Mouse (Mus musculus): ENCODE measurements around the gene H2afy2. TPM values are rescaled to one million over a fixed set of nuclear protein-coding genes. Genes with fewer than 3 reads are reported as not detected.

The H2afy2 gene
- polyA plus RNA-seq, 1 experiment from 2014 or later: 76.8 TPM

DNA sequence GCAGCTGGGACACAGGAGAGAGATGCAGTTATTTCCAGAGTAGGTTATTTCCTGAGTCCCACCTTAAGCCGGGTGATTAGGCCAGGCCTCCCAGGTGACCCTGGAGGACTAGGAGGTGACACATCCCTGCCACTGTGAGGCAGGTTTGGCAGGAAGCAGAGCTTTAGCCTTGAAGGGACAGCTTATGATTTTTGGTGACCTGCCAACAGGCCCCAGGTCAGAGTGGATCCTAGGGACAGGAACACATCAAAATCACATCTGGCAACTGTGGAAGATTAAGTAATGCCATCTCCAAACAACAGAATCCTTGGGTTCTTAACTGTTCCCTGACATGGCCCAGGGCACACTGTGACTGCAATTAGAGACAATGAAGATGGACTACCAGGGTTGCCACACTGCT, 42.6 kb downstream of the H2afy2 start:
- WGBS: 87% methylated on average over 1 of the region's 1 CpGs
- no peak for ATAC-seq

DNA sequence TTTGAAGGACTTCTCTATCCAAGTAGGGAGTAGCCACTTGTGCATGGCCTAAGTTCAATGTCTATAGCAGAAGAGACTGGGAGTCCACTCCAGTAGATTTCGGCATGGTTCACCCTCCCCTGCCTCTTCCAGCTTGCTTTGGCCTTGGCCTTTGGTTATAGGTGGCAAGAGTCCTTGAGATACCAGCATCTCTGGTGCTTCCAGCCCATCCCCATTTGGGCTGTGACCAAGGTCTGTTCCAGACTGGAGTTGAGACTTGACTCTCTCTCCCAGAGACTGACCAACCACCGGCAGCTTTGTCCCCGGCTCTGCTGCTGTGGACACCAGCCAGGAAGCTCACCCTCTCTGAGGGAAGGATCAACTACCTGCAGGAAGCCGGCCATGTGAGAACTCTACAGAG, 45.8 kb downstream of the H2afy2 start:
- WGBS: 88% methylated on average over 4 of the region's 4 CpGs
- Histone ChIP-seq H3K27ac (ENCODE audit: low read length) (no peak overlapping the region), H3K4me3 (ENCODE audit: low read length) (no peak overlapping the region), H3K9ac (ENCODE audit: low read depth, low read length) (no peak overlapping the region), H3K4me1 (ENCODE audit: control insufficient read depth, insufficient read depth, low read length) (no peaks in the 10 kb centered on the region; the same call in 1 of the 2 replicates), H3K4me2 (ENCODE audit: low read depth, low read length) (no peak overlapping the region), H3K36me3 (ENCODE audit: control insufficient read depth, insufficient read depth, low read length) (peaks cover 7% of the 10 kb centered on the region; the same call in 1 of the 2 replicates), H3K27me3 (replicated peaks; ENCODE audit: control insufficient read depth, insufficient read depth, low read length) (no peaks in the 10 kb centered on the region), H3K9me3 (ENCODE audit: control insufficient read depth, low read length) (no peaks in the 10 kb centered on the region; the same call in 1 of the 2 replicates)
- no peak for ATAC-seq

More for the DNA sequence above, 42.6 kb downstream of the H2afy2 start:
- Histone ChIP-seq H3K9me3 (ENCODE audit: control insufficient read depth, low read length) (no peaks in the 10 kb centered on the region; the same call in 1 of the 2 replicates), H3K4me3 (ENCODE audit: low read length) (no peak overlapping the region), H3K4me2 (ENCODE audit: low read depth, low read length) (no peak overlapping the region), H3K27me3 (replicated peaks; ENCODE audit: control insufficient read depth, insufficient read depth, low read length) (no peaks in the 10 kb centered on the region), H3K9ac (ENCODE audit: low read depth, low read length) (no peak overlapping the region), H3K27ac (ENCODE audit: low read length) (no peak overlapping the region), H3K4me1 (ENCODE audit: control insufficient read depth, insufficient read depth, low read length) (no peaks in the 10 kb centered on the region), H3K36me3 (ENCODE audit: control insufficient read depth, insufficient read depth, low read length) (peaks cover 23% of the 10 kb centered on the region)

DNA sequence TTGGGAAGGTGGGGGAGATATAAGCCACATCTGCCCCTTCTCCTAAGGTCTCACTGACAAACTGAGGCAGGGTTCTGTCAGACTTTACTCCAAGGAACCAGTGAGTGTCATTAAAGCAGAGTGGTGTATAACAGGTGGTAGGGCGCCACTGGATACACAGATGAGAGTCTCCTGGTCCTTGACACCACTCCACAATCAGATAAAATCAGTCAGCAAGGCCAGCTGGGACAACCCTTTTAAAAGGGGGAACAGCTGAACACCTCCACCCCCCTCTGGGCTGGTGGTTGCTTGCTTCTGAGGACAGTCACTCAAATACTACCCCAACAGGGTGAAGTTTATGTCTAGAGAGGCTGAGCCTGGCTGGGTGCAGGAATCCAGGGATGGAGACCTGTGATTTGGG, 46.4 kb downstream of the H2afy2 start:
- H3K36me3 ChIP-seq (ENCODE audit: control insufficient read depth, insufficient read depth, low read length): peaks cover 7% of the 10 kb centered on the region; the same call in 1 of the 2 replicates
- no peak overlapping the region for H3K9ac ChIP-seq (ENCODE audit: low read depth, low read length)
- H3K4me1 ChIP-seq (ENCODE audit: control insufficient read depth, insufficient read depth, low read length): no peaks in the 10 kb centered on the region; the same call in 1 of the 2 replicates
- H3K4me3 ChIP-seq (ENCODE audit: low read length): no peak overlapping the region
- no peak overlapping the region for H3K27ac ChIP-seq (ENCODE audit: low read length)
- no peaks in the 10 kb centered on the region; the same call in 1 of the 2 replicates for H3K9me3 ChIP-seq (ENCODE audit: control insufficient read depth, low read length)
- 81% methylated on average over 1 of the region's 1 CpGs for WGBS
- H3K4me2 ChIP-seq (ENCODE audit: low read depth, low read length): no peak overlapping the region
- ATAC-seq: no peak
- H3K27me3 ChIP-seq (replicated peaks; ENCODE audit: control insufficient read depth, insufficient read depth, low read length): no peaks in the 10 kb centered on the region

DNA sequence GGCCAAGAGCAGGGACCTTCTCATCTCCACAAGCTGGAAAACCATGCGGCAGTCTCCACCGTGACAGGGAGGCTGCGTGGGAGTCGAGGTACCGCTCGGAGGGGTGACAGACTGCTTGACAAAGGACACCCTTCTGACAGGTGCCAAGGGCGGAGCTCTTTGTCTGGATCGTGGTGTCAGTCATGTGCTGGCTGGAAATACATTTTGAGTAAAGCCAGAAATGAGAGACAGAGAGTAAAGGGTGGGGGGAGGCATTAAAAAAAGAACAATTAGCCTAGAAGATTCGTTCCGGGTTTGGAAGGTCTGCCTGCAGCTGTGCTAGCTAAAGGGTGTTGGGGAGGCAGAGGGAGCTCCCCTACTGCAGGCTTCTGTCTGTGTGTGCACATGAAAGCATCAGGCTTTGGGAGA, 47.3 kb downstream of the H2afy2 start:
- Histone ChIP-seq H3K4me2 (ENCODE audit: low read depth, low read length) (no peak overlapping the region), H3K36me3 (ENCODE audit: control insufficient read depth, insufficient read depth, low read length) (peaks cover 7% of the 10 kb centered on the region; the same call in 1 of the 2 replicates)

DNA sequence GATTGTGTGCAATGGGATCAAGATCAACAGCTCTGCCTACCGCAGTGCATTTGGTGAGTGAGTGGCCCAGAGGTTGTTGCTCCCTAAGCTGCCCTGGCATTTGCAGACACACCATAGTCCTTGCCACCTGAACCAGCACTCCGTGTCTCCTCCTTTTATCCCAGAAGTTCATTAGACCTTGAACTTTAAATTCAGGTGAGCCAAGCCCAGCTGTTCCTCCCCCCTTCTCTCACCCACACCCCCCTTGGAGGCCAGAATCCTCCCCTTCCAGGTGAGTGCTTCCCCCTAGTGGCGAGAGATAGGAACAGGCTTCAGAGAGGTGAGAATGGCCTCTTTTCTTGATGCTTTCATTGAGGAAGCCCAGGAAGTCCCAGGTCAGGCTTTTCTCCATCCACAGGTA, 49.6 kb downstream of the H2afy2 start:
- no peak for ATAC-seq
- Histone ChIP-seq H3K27ac (ENCODE audit: low read length) (no peak overlapping the region), H3K27me3 (replicated peaks; ENCODE audit: control insufficient read depth, insufficient read depth, low read length) (no peaks in the 10 kb centered on the region), H3K9me3 (ENCODE audit: control insufficient read depth, low read length) (peaks cover 5% of the 10 kb centered on the region; the same call in 1 of the 2 replicates), H3K4me1 (ENCODE audit: control insufficient read depth, insufficient read depth, low read length) (no peaks in the 10 kb centered on the region; the same call in 1 of the 2 replicates), H3K9ac (ENCODE audit: low read depth, low read length) (no peak overlapping the region), H3K4me3 (ENCODE audit: low read length) (no peak overlapping the region), H3K4me2 (ENCODE audit: low read depth, low read length) (no peak overlapping the region), H3K36me3 (ENCODE audit: control insufficient read depth, insufficient read depth, low read length) (peaks cover 5% of the 10 kb centered on the region)
- WGBS: 41% methylated on average over 3 of the region's 3 CpGs

More for the DNA sequence above, 47.3 kb downstream of the H2afy2 start:
- Histone ChIP-seq H3K27me3 (replicated peaks; ENCODE audit: control insufficient read depth, insufficient read depth, low read length) (no peaks in the 10 kb centered on the region), H3K9me3 (ENCODE audit: control insufficient read depth, low read length) (no peaks in the 10 kb centered on the region; the same call in 1 of the 2 replicates), H3K9ac (ENCODE audit: low read depth, low read length) (no peak overlapping the region), H3K27ac (ENCODE audit: low read length) (no peak overlapping the region), H3K4me1 (ENCODE audit: control insufficient read depth, insufficient read depth, low read length) (no peaks in the 10 kb centered on the region; the same call in 1 of the 2 replicates), H3K4me3 (ENCODE audit: low read length) (no peak overlapping the region)
- no peak for ATAC-seq
- WGBS: 68% methylated on average over 10 of the region's 10 CpGs

DNA sequence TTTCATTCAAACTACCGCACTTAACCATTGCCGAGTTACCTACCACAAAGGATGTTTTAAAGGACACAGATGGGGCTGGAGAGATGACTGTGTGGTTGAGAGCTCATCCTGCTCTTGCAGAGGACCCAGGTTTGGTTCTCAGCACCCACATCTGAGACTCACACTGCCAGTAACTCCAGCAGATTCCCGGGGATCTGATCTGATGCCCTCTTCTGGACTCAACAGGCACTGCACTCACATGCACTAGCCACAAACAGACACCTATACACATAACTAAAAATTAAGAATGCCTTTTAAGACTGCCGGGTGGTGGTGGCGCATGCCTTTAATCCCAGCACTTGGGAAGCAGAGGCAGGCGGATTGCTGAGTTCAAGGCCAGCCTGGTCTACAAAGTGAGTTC, 53.8 kb downstream of the H2afy2 start:
- Histone ChIP-seq H3K9me3 (ENCODE audit: control insufficient read depth, low read length) (peaks cover 5% of the 10 kb centered on the region; the same call in 1 of the 2 replicates), H3K27me3 (replicated peaks; ENCODE audit: control insufficient read depth, insufficient read depth, low read length) (no peaks in the 10 kb centered on the region), H3K36me3 (ENCODE audit: control insufficient read depth, insufficient read depth, low read length) (peaks cover 7% of the 10 kb centered on the region), H3K4me1 (ENCODE audit: control insufficient read depth, insufficient read depth, low read length) (no peaks in the 10 kb centered on the region; the same call in 1 of the 2 replicates), H3K4me3 (ENCODE audit: low read length) (no peak overlapping the region), H3K4me2 (ENCODE audit: low read depth, low read length) (no peak overlapping the region), H3K9ac (ENCODE audit: low read depth, low read length) (no peak overlapping the region), H3K27ac (ENCODE audit: low read length) (no peak overlapping the region)
- ATAC-seq: no peak
- WGBS: 96% methylated on average over 6 of the region's 6 CpGs

DNA sequence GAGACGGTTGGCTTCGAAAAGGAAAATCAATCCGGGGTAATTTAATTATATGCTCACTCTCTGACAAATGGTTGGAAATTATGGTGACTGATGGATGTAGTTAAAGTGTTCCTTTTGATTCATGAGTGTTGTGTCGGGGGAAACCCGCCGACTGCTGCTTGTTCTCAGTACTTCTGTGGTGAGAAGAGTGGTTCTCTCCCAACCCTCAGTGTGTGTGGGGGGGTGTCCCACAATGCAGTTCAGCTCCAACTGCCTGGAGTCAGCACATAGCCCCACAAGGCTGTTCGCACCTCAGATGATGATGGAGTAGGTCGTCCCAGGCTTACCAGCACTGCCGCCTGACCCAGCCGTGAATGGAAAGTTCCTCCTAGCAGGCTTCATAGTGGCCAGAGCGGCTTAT, 54.8 kb downstream of the H2afy2 start:
- Histone ChIP-seq H3K4me2 (ENCODE audit: low read depth, low read length) (no peak overlapping the region), H3K9ac (ENCODE audit: low read depth, low read length) (no peak overlapping the region), H3K36me3 (ENCODE audit: control insufficient read depth, insufficient read depth, low read length) (peaks cover 7% of the 10 kb centered on the region), H3K4me1 (ENCODE audit: control insufficient read depth, insufficient read depth, low read length) (no peaks in the 10 kb centered on the region), H3K27ac (ENCODE audit: low read length) (no peak overlapping the region), H3K27me3 (replicated peaks; ENCODE audit: control insufficient read depth, insufficient read depth, low read length) (no peaks in the 10 kb centered on the region), H3K4me3 (ENCODE audit: low read length) (no peak overlapping the region), H3K9me3 (ENCODE audit: control insufficient read depth, low read length) (0 out of 2 replicates have a peak, but pooled peaks cover 5% of the 10 kb centered on the region)
- ATAC-seq: no peak
- 61% methylated on average over 11 of the region's 11 CpGs for WGBS

DNA sequence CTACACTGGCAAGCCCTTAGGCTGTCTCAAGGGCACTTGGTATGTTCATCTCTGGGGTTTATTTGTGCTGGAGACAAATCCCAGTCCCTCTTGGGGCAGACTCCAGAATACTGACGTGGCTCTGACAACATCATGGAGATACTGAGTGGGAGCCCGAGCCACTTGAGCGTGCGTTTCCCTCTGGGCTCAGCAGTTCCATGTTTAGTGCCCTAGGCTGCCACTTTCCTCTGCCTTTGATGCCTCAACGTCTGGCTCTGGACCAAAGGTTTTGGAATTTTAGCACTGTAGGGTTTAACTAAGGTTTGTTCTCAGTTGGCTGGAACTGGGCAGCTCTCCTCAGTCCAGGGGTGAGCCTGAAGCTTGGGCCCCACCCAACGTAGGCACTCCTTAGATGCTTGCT, 60.7 kb downstream of the H2afy2 start:
- WGBS: 73% methylated on average over 6 of the region's 6 CpGs
- H3K9me3 ChIP-seq (ENCODE audit: control insufficient read depth, low read length): no peaks in the 10 kb centered on the region
- H3K27me3 ChIP-seq (replicated peaks; ENCODE audit: control insufficient read depth, insufficient read depth, low read length): no peaks in the 10 kb centered on the region
- H3K4me1 ChIP-seq (ENCODE audit: control insufficient read depth, insufficient read depth, low read length): no peaks in the 10 kb centered on the region
- no peak overlapping the region for H3K9ac ChIP-seq (ENCODE audit: low read depth, low read length)
- no peak overlapping the region for H3K4me2 ChIP-seq (ENCODE audit: low read depth, low read length)
- no peak overlapping the region for H3K4me3 ChIP-seq (ENCODE audit: low read length)
- no peak overlapping the region for H3K27ac ChIP-seq (ENCODE audit: low read length)
- H3K36me3 ChIP-seq (ENCODE audit: control insufficient read depth, insufficient read depth, low read length): peaks cover 1% of the 10 kb centered on the region; the same call in 1 of the 2 replicates
- ATAC-seq: no peak

DNA sequence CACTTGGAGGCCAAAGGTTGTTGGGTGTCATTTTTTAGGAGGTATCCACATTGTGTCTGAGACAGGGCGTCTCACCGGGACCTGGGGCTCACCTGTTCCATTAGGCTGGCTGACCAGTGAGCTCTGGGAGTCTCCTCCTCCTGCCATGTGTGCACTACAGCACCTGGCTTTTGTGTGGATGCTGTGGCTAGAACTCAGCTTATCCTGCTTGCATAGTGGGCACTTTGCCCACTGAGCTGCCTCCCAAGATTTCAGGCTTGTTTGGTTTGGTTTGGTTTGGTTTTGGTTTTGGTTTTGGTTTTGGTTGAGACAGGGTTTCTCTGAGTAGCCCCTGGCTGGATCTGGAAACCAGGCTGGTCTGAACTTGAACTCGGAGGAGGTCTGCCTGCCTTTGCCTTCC, 61.7 kb downstream of the H2afy2 start:
- no peak for ATAC-seq
- no peak overlapping the region for H3K27ac ChIP-seq (ENCODE audit: low read length)
- H3K4me2 ChIP-seq (ENCODE audit: low read depth, low read length): no peak overlapping the region
- no peaks in the 10 kb centered on the region for H3K9me3 ChIP-seq (ENCODE audit: control insufficient read depth, low read length)
- H3K4me1 ChIP-seq (ENCODE audit: control insufficient read depth, insufficient read depth, low read length): no peaks in the 10 kb centered on the region
- no peaks in the 10 kb centered on the region for H3K27me3 ChIP-seq (replicated peaks; ENCODE audit: control insufficient read depth, insufficient read depth, low read length)
- no peak overlapping the region for H3K9ac ChIP-seq (ENCODE audit: low read depth, low read length)
- H3K36me3 ChIP-seq (ENCODE audit: control insufficient read depth, insufficient read depth, low read length): no peaks in the 10 kb centered on the region
- H3K4me3 ChIP-seq (ENCODE audit: low read length): no peak overlapping the region
- 86% methylated on average over 3 of the region's 3 CpGs for WGBS

DNA sequence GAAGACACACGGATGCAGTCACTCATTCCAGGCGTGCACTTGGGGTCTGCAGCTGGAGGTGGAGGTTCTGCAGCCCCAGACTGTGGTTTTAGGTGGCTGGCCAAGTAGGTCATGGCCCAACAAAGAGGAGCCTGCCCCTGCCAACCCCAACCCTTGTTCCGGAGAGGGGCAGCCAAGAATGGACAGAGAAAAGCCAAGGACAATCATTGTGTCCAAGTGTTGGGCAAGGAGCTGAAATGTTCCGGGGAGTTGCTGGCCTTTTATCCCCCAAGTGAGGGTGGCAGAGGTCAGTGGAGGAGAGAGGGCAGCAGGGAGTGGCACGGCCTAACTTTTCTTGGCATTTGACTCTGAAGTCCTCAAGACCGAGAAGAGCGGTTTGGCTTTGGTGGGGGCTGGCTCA, 63.6 kb downstream of the H2afy2 start:
- 89% methylated on average over 7 of the region's 7 CpGs for WGBS
- no peaks in the 10 kb centered on the region for H3K27me3 ChIP-seq (replicated peaks; ENCODE audit: control insufficient read depth, insufficient read depth, low read length)
- ATAC-seq: no peak
- H3K36me3 ChIP-seq (ENCODE audit: control insufficient read depth, insufficient read depth, low read length): no peaks in the 10 kb centered on the region
- no peak overlapping the region for H3K4me3 ChIP-seq (ENCODE audit: low read length)
- H3K27ac ChIP-seq (ENCODE audit: low read length): no peak overlapping the region
- H3K9me3 ChIP-seq (ENCODE audit: control insufficient read depth, low read length): no peaks in the 10 kb centered on the region
- H3K4me1 ChIP-seq (ENCODE audit: control insufficient read depth, insufficient read depth, low read length): peaks cover 7% of the 10 kb centered on the region
- no peak overlapping the region for H3K9ac ChIP-seq (ENCODE audit: low read depth, low read length)
- H3K4me2 ChIP-seq (ENCODE audit: low read depth, low read length): no peak overlapping the region
